Mouse (Mus musculus): ENCODE results near the gene Gm13084.
"Not testable (repeated sequence)": the region's sequence is repeated elsewhere in the genome, so short reads cannot be mapped to it uniquely, and the experiment has no call there.

GRCm38 (mm10) chr4:143789052-143789451, 26.8 kb downstream of the Gm13084 start, which contains the start of gene Gm13023:
- TF ChIP-seq CTCF (IDR thresholded peaks at IDR 0.05; ENCODE audit: extremely low read depth, insufficient read depth, insufficient read length, insufficient replicate concordance); POLR2A (IDR thresholded peaks at IDR 0.05; ENCODE audit: low read depth, low read length): not testable (repeated sequence)
